Mouse (Mus musculus): ENCODE data around the gene Tcl1. TPM values are rescaled to one million over a fixed set of nuclear protein-coding genes. Genes with fewer than 3 reads are reported as not detected.
"Not testable (repeated sequence)": the region's sequence is repeated elsewhere in the genome, so short reads cannot be mapped to it uniquely, and the experiment has no call there.

The Tcl1 gene
- polyA plus RNA-seq, 1 experiment, result 0.18 TPM

- H3K27me3 ChIP-seq (ENCODE audit: control insufficient read depth, insufficient read depth, low read length); H3K36me3 ChIP-seq (ENCODE audit: control insufficient read depth, insufficient read depth, low read length); H3K27ac ChIP-seq (ENCODE audit: control insufficient read depth, insufficient read depth, low read length); H3K4me1 ChIP-seq (replicated peaks; ENCODE audit: control insufficient read depth, insufficient read depth, low read length); H3K4me3 ChIP-seq (ENCODE audit: control insufficient read depth, insufficient read depth, low read length): not testable (repeated sequence)
- peak; percentile 21 for DNase-seq
- WGBS, result 31% methylated on average over 2 of the region's 2 CpGs
- TF ChIP-seq CTCF (IDR thresholded peaks at IDR 0.05; ENCODE audit: borderline replicate concordance, control insufficient read depth, extremely low read depth, insufficient read depth, low read length, poor library complexity), result peak; percentile 33; the same call in 1 of the 2 replicates
These were observed 33.6 kb downstream of the Tcl1 start for GRCm38 (mm10) chr12:105188980-105189379.

- H3K36me3 ChIP-seq (ENCODE audit: control insufficient read depth, insufficient read depth, low read length); H3K4me3 ChIP-seq (ENCODE audit: control insufficient read depth, insufficient read depth, low read length); DNase-seq; H3K27me3 ChIP-seq (ENCODE audit: control insufficient read depth, insufficient read depth, low read length); H3K27ac ChIP-seq (ENCODE audit: control insufficient read depth, insufficient read depth, low read length); H3K4me1 ChIP-seq (replicated peaks; ENCODE audit: control insufficient read depth, insufficient read depth, low read length): not testable (repeated sequence)
- WGBS, result 8% methylated on average over 4 of the region's 4 CpGs
These were observed 41.5 kb downstream of the Tcl1 start for GRCm38 (mm10) chr12:105181040-105181644.

GRCm38 (mm10) chr12:105176044-105176443 is 46.5 kb downstream of the Tcl1 start, which contains the start of gene Tcl1b5:
Gene Tcl1b5, plus strand, starts transcription at chr12:105176344.
- not testable (repeated sequence) for H3K36me3 ChIP-seq (ENCODE audit: control insufficient read depth, insufficient read depth, low read length); H3K4me3 ChIP-seq (ENCODE audit: control insufficient read depth, insufficient read depth, low read length); H3K27ac ChIP-seq (ENCODE audit: control insufficient read depth, insufficient read depth, low read length); H3K27me3 ChIP-seq (ENCODE audit: control insufficient read depth, insufficient read depth, low read length); DNase-seq; H3K4me1 ChIP-seq (replicated peaks; ENCODE audit: control insufficient read depth, insufficient read depth, low read length)
- WGBS, result 82% methylated on average over 3 of the region's 3 CpGs

- peak; percentile 27; the same call in 1 of the 2 replicates for TF ChIP-seq CTCF (IDR thresholded peaks at IDR 0.05; ENCODE audit: borderline replicate concordance, control insufficient read depth, extremely low read depth, insufficient read depth, low read length, poor library complexity)
- not testable (repeated sequence) for H3K36me3 ChIP-seq (ENCODE audit: control insufficient read depth, insufficient read depth, low read length); H3K4me1 ChIP-seq (replicated peaks; ENCODE audit: control insufficient read depth, insufficient read depth, low read length); H3K27me3 ChIP-seq (ENCODE audit: control insufficient read depth, insufficient read depth, low read length); H3K27ac ChIP-seq (ENCODE audit: control insufficient read depth, insufficient read depth, low read length); H3K4me3 ChIP-seq (ENCODE audit: control insufficient read depth, insufficient read depth, low read length)
- DNase-seq, result peak; percentile 79
- WGBS, result 27% methylated on average over 2 of the region's 2 CpGs
These were observed 48.3 kb downstream of the Tcl1 start for GRCm38 (mm10) chr12:105174318-105174717.

- no peak overlapping the region for H3K4me3 ChIP-seq (ENCODE audit: control insufficient read depth, insufficient read depth, low read length)
- 90% methylated on average over 2 of the region's 2 CpGs for WGBS
- H3K27ac ChIP-seq (ENCODE audit: control insufficient read depth, insufficient read depth, low read length), result no peak overlapping the region
- H3K27me3 ChIP-seq (ENCODE audit: control insufficient read depth, insufficient read depth, low read length), result no peaks in the 10 kb centered on the region
- DNase-seq, result no peak
- no peaks in the 10 kb centered on the region for H3K36me3 ChIP-seq (ENCODE audit: control insufficient read depth, insufficient read depth, low read length)
- no peak for TF ChIP-seq POLR2A (IDR thresholded peaks at IDR 0.05; ENCODE audit: control insufficient read depth, extremely low read depth, insufficient read depth, low read length, poor library complexity)
- TF ChIP-seq CTCF (IDR thresholded peaks at IDR 0.05; ENCODE audit: borderline replicate concordance, control insufficient read depth, extremely low read depth, insufficient read depth, low read length, poor library complexity), result no peak
- H3K4me1 ChIP-seq (replicated peaks; ENCODE audit: control insufficient read depth, insufficient read depth, low read length), result no peaks in the 10 kb centered on the region
These were observed 49.2 kb downstream of the Tcl1 start for GRCm38 (mm10) chr12:105173366-105173765.

Other genes starting within 250 kb of the Tcl1 start
- 16.4 and 20.1 TPM in 2 replicates for gene Syne3, start 213.0 kb downstream of the Tcl1 start, polyA plus RNA-seq (2012; rRNA removed)
- gene Glrx5, start 190.1 kb downstream of the Tcl1 start, polyA plus RNA-seq (2012; rRNA removed), result 66.6 and 68.4 TPM in 2 replicates
- not detected in 2 replicates for gene Tcl1b2, start 76.8 kb downstream of the Tcl1 start, polyA plus RNA-seq (2012; rRNA removed)
- gene Tcl1b1, start 63.1 kb downstream of the Tcl1 start, polyA plus RNA-seq (2012; rRNA removed), result not detected in 2 replicates
- 0.12 TPM in 1 of 2 replicates, not detected in the other for gene Tcl1b5, start 46.4 kb downstream of the Tcl1 start, polyA plus RNA-seq (2012; rRNA removed)
- gene Tcl1b3, start 31.8 kb downstream of the Tcl1 start, polyA plus RNA-seq (2012; rRNA removed), result not detected in 2 replicates
- not detected in 2 replicates for gene Tcl1b4, start 20.8 kb downstream of the Tcl1 start, polyA plus RNA-seq (2012; rRNA removed)
- gene Tunar, start 111.1 kb upstream of the Tcl1 start, polyA plus RNA-seq (2012; rRNA removed), result 0.05 TPM in 1 of 2 replicates, not detected in the other
- 1.1 and 1.2 TPM in 2 replicates for gene D430019H16Rik, start 231.1 kb upstream of the Tcl1 start, polyA plus RNA-seq (2012; rRNA removed)

Measured in thymus, adult 2 months (tissue).